Mouse (Mus musculus) midbrain, embryonic 14.5 days (tissue): Measurements from ENCODE around the gene Tc2n. TPM values are rescaled to one million over a fixed set of nuclear protein-coding genes. Genes with fewer than 3 reads are reported as not detected.
"Not testable (repeated sequence)": the region's sequence is repeated elsewhere in the genome, so short reads cannot be mapped to it uniquely, and the experiment has no call there.

Experiments
- ATAC-seq: fragments of 200-750 bp; cut with Nextera tagmentation; 2 replicates; pipeline ENCODE4 v1.8.0; 2017; ENCODE audit warnings: moderate number of reproducible peaks, moderate library complexity; ENCODE audit not compliant: low FRiP score, low TSS enrichment
- DNase-seq: peaks from one replicate; pipeline ENCODE4 v3.0.0-alpha.2; 2015
- H3K27ac ChIP-seq: fragments of 300-500 bp; sonication (generic); replicated peaks from 2 replicates; pipeline ENCODE4 v1.5.1; 2014; ENCODE audit warnings: mild to moderate bottlenecking, low read depth, low read length, moderate library complexity
- H3K27me3 ChIP-seq: fragments of 300-500 bp; sonication (generic); 2 replicates; pipeline ENCODE4 v1.6.1; 2014; ENCODE audit warnings: low read length, control low read depth, mixed read lengths; ENCODE audit not compliant: control insufficient read depth, insufficient read depth
- H3K36me3 ChIP-seq: fragments of 300-500 bp; sonication (generic); 2 replicates; pipeline ENCODE4 v1.6.1; 2014; ENCODE audit warnings: low read length, control low read depth; ENCODE audit not compliant: control insufficient read depth, insufficient read depth
- H3K4me1 ChIP-seq: fragments of 300-500 bp; sonication (generic); 2 replicates; pipeline ENCODE4 v1.6.1; 2014; ENCODE audit warnings: mild to moderate bottlenecking, antibody characterized with exemption, low read length, control low read depth; ENCODE audit not compliant: control insufficient read depth, insufficient read depth
- H3K4me2 ChIP-seq: fragments of 300-500 bp; sonication (generic); 2 replicates; pipeline ENCODE4 v1.6.1; 2014; ENCODE audit warnings: mild to moderate bottlenecking, low read length, moderate library complexity
- H3K4me3 ChIP-seq: fragments of 300-500 bp; sonication (generic); replicated peaks from 2 replicates; pipeline ENCODE4 v1.5.1; 2014; ENCODE audit warnings: low read depth, low read length
- H3K9ac ChIP-seq: fragments of 300-500 bp; sonication (generic); replicated peaks from 2 replicates; pipeline ENCODE4 v1.6.1; 2014; ENCODE audit warnings: mild to moderate bottlenecking, low read length, moderate library complexity
- H3K9me3 ChIP-seq: fragments of 300-500 bp; sonication (generic); 2 replicates; pipeline ENCODE4 v1.6.1; 2016; ENCODE audit warnings: low read length, control low read depth, mixed read lengths; ENCODE audit not compliant: control insufficient read depth
- polyA plus RNA-seq: library from polyadenylated mRNA; unstranded; fragments of >200 nt; fragmentation: Nextera tagmentation; extraction: Ambion mirVana; gene quantifications from 2 replicates; pipeline ENCODE4 v1.2.1, GENCODE M21; 2014

Tc2n gene
- polyA plus RNA-seq, 1 experiment from 2014 or later, result 0.34 TPM

- H3K36me3 ChIP-seq, H3K4me3 ChIP-seq, H3K27ac ChIP-seq, H3K9ac ChIP-seq, H3K27me3 ChIP-seq, H3K4me1 ChIP-seq, H3K9me3 ChIP-seq, H3K4me2 ChIP-seq, ATAC-seq: not testable (repeated sequence)
- DNase-seq, result peak; percentile 4
These were observed 111.7 kb downstream of the Tc2n start for GRCm38 (mm10) chr12:101606622-101607021.

Other genes with a start within 250 kb of the Tc2n start
- gene Fbln5, start 100.5 kb upstream of the Tc2n start, polyA plus RNA-seq, result 1.1 and 6.0 TPM in 2 replicates
- gene Trip11, start 194.7 kb upstream of the Tc2n start, polyA plus RNA-seq, result 22.6 and 24.3 TPM in 2 replicates
- 13.6 and 19.5 TPM in 2 replicates for gene Atxn3, start 239.7 kb upstream of the Tc2n start, polyA plus RNA-seq